Mouse (Mus musculus) testis, postnatal 14 days (tissue): ENCODE results near the gene Luzp2.

ENCODE experiments used
- DNase-seq: peaks from one replicate; pipeline ENCODE4 v3.0.0; 2021; ENCODE audit warnings: low spot score

Gene Luzp2

GRCm38 (mm10) chr7:54835372-54835851 lies at the start of gene Luzp2:
Gene Luzp2, plus strand, starts transcription at chr7:54835498.
- DNase-seq = no peak

GRCm38 (mm10) chr7:54787456-54787855 lies 47.8 kb upstream of the Luzp2 start:
- DNase-seq = no peak

GRCm38 (mm10) chr7:54818606-54819005 lies 16.7 kb upstream of the Luzp2 start:
- no peak for DNase-seq

- no peak for DNase-seq
Observed at GRCm38 (mm10) chr7:54828751-54829150, 6.5 kb upstream of the Luzp2 start.

GRCm38 (mm10) chr7:54835911-54836352 lies 634 bp downstream of the Luzp2 start:
- no peak for DNase-seq

GRCm38 (mm10) chr7:54836437-54836836 lies 1.1 kb downstream of the Luzp2 start:
- DNase-seq = no peak

DNA sequence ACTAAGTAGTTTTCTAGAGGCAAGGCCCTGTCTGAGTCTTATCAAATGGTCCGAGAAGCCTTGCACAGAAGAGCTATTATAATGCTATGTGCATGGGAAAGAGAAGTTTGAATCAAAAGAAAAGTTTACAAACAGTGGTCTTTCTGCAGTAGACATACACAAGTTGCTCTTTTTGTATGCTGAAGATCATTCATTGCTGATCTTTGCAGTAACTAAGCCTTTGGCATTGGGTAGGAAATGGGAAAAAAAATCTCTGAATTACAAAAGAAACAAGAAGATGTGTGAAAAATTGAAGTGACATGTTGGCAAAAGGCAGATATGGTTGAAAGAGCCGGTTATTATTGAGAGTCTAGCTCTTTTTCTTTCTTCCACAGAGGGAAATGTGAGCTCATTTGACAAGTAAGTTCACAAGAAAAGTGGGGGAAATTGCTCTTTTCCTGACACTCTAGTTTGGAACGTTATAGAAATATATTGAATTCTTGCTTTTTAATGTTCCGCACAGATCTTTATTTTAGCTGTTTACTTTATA lies 7.6 kb downstream of the Luzp2 start:
- no peak for DNase-seq

GRCm38 (mm10) chr7:54845875-54846691 lies 10.8 kb downstream of the Luzp2 start:
- no peak for DNase-seq

GRCm38 (mm10) chr7:54846692-54847020 lies 11.4 kb downstream of the Luzp2 start:
- DNase-seq = no peak

DNA sequence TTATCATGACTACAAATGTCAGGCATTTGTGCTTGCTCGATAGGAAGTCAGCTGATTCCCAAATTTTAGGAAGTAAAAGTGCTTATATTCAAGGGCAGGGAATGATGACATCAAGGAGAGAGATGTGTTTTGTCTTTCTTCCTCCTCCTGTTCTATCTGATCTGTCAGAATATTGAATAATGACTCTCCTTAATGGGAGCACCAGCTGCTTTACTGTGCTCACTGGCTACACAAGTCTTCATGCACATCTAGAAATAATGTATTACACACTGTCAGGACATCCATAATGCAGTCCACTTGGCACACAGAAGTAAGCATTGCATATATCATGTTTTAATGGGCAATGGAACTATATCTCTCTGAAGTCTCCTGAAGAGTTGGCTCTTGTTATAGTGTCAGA lies 17.6 kb downstream of the Luzp2 start:
- no peak for DNase-seq

DNA sequence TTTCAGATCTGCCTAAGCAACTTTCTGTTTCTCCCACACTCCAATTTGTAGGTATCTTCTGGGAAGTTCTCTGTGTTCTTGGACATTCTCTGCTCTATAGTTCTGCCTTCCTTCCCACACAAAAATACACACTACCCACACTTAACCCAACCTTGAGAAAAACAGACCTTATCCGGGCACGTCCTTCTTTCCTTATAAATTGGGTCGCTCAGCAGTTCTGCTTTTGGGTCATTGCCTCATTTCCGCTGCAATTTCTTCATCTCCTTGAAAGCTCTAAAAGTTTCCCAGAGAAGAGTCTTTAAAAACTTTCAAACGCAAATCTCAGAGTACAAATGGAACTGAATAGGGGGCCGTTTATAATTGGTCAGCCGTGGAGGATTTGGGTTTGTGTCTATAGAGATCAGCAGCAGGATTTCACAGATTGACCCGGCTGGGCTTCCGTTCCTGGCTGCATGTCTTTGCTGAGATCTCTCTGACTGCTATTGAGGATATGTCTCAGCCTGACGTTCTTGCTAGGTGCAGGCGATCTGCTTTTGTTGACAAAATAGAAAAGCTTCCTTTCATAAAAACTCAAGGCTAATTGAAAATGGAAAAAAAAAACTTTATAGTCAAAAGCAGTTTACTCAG lies 26.0 kb downstream of the Luzp2 start:
- no peak for DNase-seq

- no peak for DNase-seq
Observed at GRCm38 (mm10) chr7:54878928-54879644, 43.8 kb downstream of the Luzp2 start.

DNA sequence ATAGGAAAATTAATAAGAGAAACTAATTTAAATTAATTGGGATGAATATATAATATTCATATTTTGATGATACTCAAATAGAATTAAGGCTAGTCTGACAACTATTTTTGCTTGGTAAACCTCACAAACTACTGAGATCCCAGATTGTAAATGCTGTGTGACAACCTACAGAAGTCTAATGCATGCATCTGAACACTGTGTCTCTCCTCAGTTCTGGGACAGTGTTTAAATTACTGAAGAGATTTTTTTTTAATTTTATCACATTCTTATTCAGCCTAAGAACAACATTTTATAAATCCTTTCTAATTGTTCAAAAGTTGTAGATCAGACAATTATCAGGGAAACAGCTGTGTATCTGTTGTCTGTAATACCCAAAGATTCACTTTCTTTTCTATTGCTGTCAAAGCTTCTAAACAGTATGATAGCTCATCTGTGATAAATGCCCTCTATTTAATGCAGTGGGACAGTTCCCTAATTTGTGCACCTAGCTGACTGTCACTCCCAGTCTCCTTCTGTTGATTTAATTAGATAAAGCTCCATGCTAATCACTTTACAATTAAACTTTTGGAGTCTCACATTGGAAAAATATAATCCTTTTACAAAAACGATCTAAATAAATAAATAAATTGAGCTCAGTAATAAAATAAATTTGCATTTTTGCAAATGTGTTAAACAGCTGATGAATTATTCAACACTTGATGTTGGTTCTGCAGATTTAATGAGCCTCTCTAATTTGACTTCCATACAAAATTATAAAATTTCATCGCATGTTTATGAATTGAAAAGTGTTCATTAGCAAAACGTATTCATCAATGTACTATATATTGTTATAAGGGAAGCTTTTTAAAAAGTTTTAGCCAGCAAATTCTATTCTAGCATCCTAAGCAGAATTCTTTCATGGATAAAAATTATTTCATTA lies 58.7 kb downstream of the Luzp2 start:
- no peak for DNase-seq

DNA sequence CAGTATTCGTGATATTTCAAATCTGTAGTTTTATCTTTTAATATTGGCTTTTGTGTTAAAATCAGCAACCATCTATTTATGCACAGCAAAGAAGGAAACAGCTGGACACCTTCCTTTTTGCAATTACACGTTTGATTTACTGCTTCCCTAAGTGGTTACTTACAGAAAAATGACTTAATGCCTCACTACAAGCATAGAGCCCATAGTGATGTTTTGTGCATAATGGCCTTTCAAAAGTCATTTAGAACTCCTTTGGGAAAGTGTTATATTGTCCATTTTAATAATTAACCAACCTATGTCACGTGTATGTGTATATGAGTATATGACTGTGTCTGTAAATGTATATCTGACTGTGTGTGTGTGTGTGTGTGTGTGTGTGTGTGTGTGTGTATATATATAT lies 63.3 kb downstream of the Luzp2 start:
- no peak for DNase-seq

DNA sequence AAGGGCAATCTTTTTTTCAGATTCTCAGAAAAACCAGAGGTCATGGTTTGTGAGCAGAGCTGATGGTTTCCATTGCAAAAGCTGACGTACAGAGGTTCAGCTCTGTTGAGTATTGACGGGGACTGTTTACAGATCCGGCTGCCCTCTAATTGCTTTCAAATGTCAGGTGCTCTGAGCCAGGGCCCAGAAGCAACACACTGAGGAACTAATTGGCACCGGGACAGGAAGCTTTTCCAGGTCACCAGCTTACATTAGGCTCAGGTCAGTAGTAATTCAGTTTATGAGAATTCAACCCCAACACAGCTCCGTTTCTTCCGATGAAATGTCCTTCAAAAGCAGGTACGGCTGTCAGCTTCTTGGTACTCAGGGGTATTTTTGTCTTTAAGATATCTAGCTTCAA lies 74.7 kb downstream of the Luzp2 start:
- DNase-seq = no peak

GRCm38 (mm10) chr7:54914030-54914429 lies 78.7 kb downstream of the Luzp2 start:
- no peak for DNase-seq

GRCm38 (mm10) chr7:54921991-54922390 lies 86.7 kb downstream of the Luzp2 start:
- DNase-seq = no peak

GRCm38 (mm10) chr7:54956759-54957158 lies 121.5 kb downstream of the Luzp2 start:
- no peak for DNase-seq

DNA sequence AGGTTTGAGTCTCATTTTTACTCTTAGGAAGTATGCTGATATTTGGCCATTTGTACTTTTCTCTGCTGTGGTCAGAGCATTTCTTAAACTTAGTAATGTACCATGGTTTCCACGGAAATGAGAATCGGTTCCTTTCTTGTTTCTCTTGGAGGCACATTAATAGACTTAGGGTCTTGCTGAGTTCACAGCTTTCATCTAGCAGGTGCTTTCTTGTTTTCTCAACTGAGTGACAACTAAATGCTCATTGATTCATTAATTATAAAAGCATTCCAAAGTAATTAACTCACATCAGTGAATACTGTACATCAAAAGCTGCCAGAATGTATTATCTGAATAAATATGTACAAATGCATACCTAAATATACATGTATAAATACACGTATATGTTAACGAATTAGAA lies 127.4 kb downstream of the Luzp2 start:
- DNase-seq = no peak

DNA sequence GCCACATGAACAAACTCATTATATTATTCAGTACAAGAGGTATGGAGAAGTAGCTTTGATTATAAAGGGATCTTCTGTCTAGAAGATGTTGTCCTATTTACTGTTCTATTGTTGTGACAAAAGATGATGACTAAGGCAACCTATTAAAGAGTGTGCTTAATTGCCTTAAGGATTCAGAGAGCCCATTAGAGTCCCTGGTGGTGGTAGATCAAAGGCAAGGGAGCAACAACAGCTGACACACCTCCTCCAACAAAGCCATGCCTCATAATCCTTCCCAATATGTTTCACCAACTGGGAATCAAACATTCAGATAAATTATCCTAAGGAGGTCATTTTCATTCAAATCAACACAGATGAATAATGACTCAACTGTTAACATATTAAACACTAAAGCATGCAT lies 142.1 kb downstream of the Luzp2 start:
- no peak for DNase-seq

GRCm38 (mm10) chr7:54980585-54980984 lies 145.3 kb downstream of the Luzp2 start:
- DNase-seq = no peak

GRCm38 (mm10) chr7:55000397-55000796 lies 165.1 kb downstream of the Luzp2 start:
- DNase-seq = no peak
